Mouse (Mus musculus) CD4-positive, CD25-positive, alpha-beta regulatory T cell, adult 2 months (primary cell): ENCODE measurements around the gene Erc2.

Source experiments
- DNase-seq: peaks from one replicate; pipeline ENCODE4 v3.0.0-alpha.2; 2012; ENCODE audit warnings: low read depth, low spot score

Erc2 gene

GRCm38 (mm10) chr14:28505586-28506375 lies 883.6 kb downstream of the Erc2 start:
- no peak for DNase-seq

- DNase-seq, result no peak
These were observed 884.2 kb downstream of the Erc2 start for GRCm38 (mm10) chr14:28506376-28506831.

GRCm38 (mm10) chr14:28507011-28507410 lies 884.8 kb downstream of the Erc2 start:
- DNase-seq, result no peak

- DNase-seq, result no peak
These were observed 885.2 kb downstream of the Erc2 start for GRCm38 (mm10) chr14:28507471-28507870.

GRCm38 (mm10) chr14:28508288-28509258 lies 886.3 kb downstream of the Erc2 start:
- DNase-seq, result no peak

- DNase-seq, result no peak
These were observed 887.5 kb downstream of the Erc2 start for GRCm38 (mm10) chr14:28509441-28510340.

GRCm38 (mm10) chr14:28510341-28511028 lies 888.3 kb downstream of the Erc2 start:
- no peak for DNase-seq

GRCm38 (mm10) chr14:28511029-28511651 lies 888.9 kb downstream of the Erc2 start:
- no peak for DNase-seq

GRCm38 (mm10) chr14:28512805-28513590 lies 890.8 kb downstream of the Erc2 start:
- DNase-seq, result no peak

- DNase-seq, result no peak
These were observed 891.9 kb downstream of the Erc2 start for GRCm38 (mm10) chr14:28514171-28514570.

GRCm38 (mm10) chr14:28515331-28515730 lies 893.1 kb downstream of the Erc2 start:
- DNase-seq, result no peak

GRCm38 (mm10) chr14:28517631-28518560 lies 895.7 kb downstream of the Erc2 start:
- DNase-seq, result no peak

GRCm38 (mm10) chr14:28521106-28521505 lies 898.9 kb downstream of the Erc2 start:
- no peak for DNase-seq

- no peak for DNase-seq
These were observed 900.4 kb downstream of the Erc2 start for GRCm38 (mm10) chr14:28522611-28523010.

GRCm38 (mm10) chr14:28525566-28525965 lies 903.3 kb downstream of the Erc2 start:
- DNase-seq, result no peak
